Mouse (Mus musculus) stomach, postnatal 0 days (tissue): ENCODE measurements at regions not wholly inside any gene's neighbourhood (a gene's known extent, or its start where the extent isn't known, plus 50 kb on each side); places are given as distances from the start of the nearest gene placed in this dataset.

ENCODE experiments used
- CTCF ChIP-seq: IDR thresholded peaks from 2 replicates; pipeline ENCODE4 v1.5.1; 2016; ENCODE audit warnings: antibody characterized with exemption, low read depth, mild to moderate bottlenecking, moderate library complexity
- EP300 ChIP-seq: optimal IDR thresholded peaks from 2 replicates; pipeline ENCODE3; 2016; ENCODE audit warnings: antibody characterized with exemption

DNA sequence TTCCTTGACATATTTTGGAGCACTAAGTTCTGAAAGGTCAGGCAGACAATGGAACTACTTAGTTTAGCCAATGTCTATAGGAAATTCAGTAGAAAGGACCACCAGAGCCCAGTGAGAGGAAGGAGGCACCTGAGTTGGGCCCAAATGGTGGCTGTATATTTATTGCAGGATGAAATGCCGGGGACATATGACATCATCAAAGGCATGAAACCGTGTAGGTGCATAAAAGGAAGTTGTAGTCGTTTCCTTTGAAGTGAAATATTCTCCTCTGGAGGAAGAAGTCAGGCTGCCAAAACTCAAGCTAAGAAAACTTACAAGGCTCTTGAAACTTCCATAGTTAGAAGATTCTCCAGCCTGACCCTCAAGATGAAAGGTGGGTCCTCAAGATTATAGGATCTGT is 75.9 kb upstream of the Hivep1 start:
- TF ChIP-seq CTCF (no peak), EP300 (no peak)
